Mouse (Mus musculus) ES-Bruce4 (cell line): Measurements from ENCODE around the gene Tanc1.

Source experiments
- CTCF ChIP-seq: IDR thresholded peaks from one replicate; pipeline ENCODE4 v1.8.1; 2011; ENCODE audit warnings: low read depth, low read length
- EP300 ChIP-seq: IDR thresholded peaks from 2 replicates; pipeline ENCODE4 v1.6.1; 2011; ENCODE audit warnings: low read depth, low read length; ENCODE audit not compliant: insufficient read depth
- POLR2A ChIP-seq: IDR thresholded peaks from one replicate; pipeline ENCODE4 v1.8.1; 2011; ENCODE audit warnings: low read length; ENCODE audit not compliant: insufficient read depth

GRCm38 (mm10) chr2:59670087-59671060, 58.5 kb downstream of the Tanc1 start:
- no peak for TF ChIP-seq POLR2A
- no peak for TF ChIP-seq CTCF
- no peak for TF ChIP-seq EP300
